Mouse (Mus musculus): ENCODE results near the gene Myh7b. TPM values are rescaled to one million over a fixed set of nuclear protein-coding genes. Genes with fewer than 3 reads are reported as not detected.

Gene Myh7b
- total and polyA plus RNA-seq, 2 experiments from 2014 or later, result 3.1 to 3.4 TPM

- no peaks in the 10 kb centered on the region for H3K9me3 ChIP-seq (ENCODE audit: low read length)
- DNase-seq (ENCODE audit: low spot score) (no peak), ATAC-seq (no peak)
- H3K4me3 ChIP-seq (ENCODE audit: low read length), result no peak overlapping the region
- H3K4me1 ChIP-seq (ENCODE audit: insufficient read depth, low read length), result no peaks in the 10 kb centered on the region
- 60% methylated on average over 10 of the region's 10 CpGs for WGBS
- H3K36me3 ChIP-seq (ENCODE audit: insufficient read depth, low read length), result no peaks in the 10 kb centered on the region
- no peak overlapping the region for H3K4me2 ChIP-seq (ENCODE audit: low read depth, low read length)
- TF ChIP-seq CTCF (IDR thresholded peaks at IDR 0.05; ENCODE audit: low read depth), result no peak
- no peak overlapping the region for H3K9ac ChIP-seq (replicated peaks; ENCODE audit: low read length)
- no peak overlapping the region for H3K27ac ChIP-seq
- no peaks in the 10 kb centered on the region for H3K27me3 ChIP-seq (ENCODE audit: insufficient read depth, low read length)
Measured at GRCm38 (mm10) chr2:155585486-155585885, 25.5 kb upstream of the Myh7b start.

- Histone ChIP-seq H3K36me3 (ENCODE audit: insufficient read depth, low read length) (no peaks in the 10 kb centered on the region), H3K4me3 (ENCODE audit: low read length) (no peak overlapping the region), H3K27me3 (ENCODE audit: insufficient read depth, low read length) (no peaks in the 10 kb centered on the region), H3K27ac (no peak overlapping the region), H3K4me2 (ENCODE audit: low read depth, low read length) (no peak overlapping the region), H3K9ac (replicated peaks; ENCODE audit: low read length) (no peak overlapping the region), H3K4me1 (ENCODE audit: insufficient read depth, low read length) (0 out of 2 replicates have a peak, but pooled peaks cover 3% of the 10 kb centered on the region), H3K9me3 (ENCODE audit: low read length) (no peaks in the 10 kb centered on the region)
- 82% methylated on average over 3 of the region's 3 CpGs for WGBS
- DNase-seq (ENCODE audit: low spot score) (no peak), ATAC-seq (no peak)
- no peak for TF ChIP-seq CTCF (IDR thresholded peaks at IDR 0.05; ENCODE audit: low read depth)
Measured at GRCm38 (mm10) chr2:155588136-155588535, 22.9 kb upstream of the Myh7b start.

GRCm38 (mm10) chr2:155589521-155589920 is 21.5 kb upstream of the Myh7b start:
- no peaks in the 10 kb centered on the region for H3K36me3 ChIP-seq (ENCODE audit: insufficient read depth, low read length)
- H3K4me3 ChIP-seq (ENCODE audit: low read length), result no peak overlapping the region
- no peaks in the 10 kb centered on the region for H3K9me3 ChIP-seq (ENCODE audit: low read length)
- H3K9ac ChIP-seq (replicated peaks; ENCODE audit: low read length), result no peak overlapping the region
- no peak for TF ChIP-seq CTCF (IDR thresholded peaks at IDR 0.05; ENCODE audit: low read depth)
- DNase-seq (ENCODE audit: low spot score) (no peak), ATAC-seq (no peak)
- H3K27me3 ChIP-seq (ENCODE audit: insufficient read depth, low read length), result no peaks in the 10 kb centered on the region
- H3K27ac ChIP-seq, result no peak overlapping the region
- H3K4me1 ChIP-seq (ENCODE audit: insufficient read depth, low read length), result 0 out of 2 replicates have a peak, but pooled peaks cover 3% of the 10 kb centered on the region
- 67% methylated on average over 6 of the region's 6 CpGs for WGBS
- H3K4me2 ChIP-seq (ENCODE audit: low read depth, low read length), result no peak overlapping the region

DNA sequence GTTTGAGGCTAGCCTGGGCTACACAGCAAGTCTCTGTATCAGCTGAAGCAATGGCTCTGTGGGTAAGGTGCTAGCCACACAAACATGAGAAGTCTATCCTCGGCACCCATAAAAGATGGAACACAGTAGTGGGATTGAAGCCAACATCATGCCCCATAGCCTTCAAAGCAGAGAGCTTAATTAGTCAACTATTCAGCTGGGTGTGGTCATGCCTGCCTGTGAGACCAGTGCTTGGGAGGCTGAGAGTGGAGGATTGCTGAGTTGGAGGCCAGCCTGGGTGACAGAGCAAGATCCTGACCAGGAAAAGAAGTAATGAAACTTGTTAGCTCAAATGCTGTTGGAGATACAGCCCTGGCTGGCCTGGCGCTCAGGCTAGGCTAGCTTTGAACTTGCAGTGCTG is 20.1 kb upstream of the Myh7b start:
- Histone ChIP-seq H3K4me3 (ENCODE audit: low read length) (no peak overlapping the region), H3K36me3 (ENCODE audit: insufficient read depth, low read length) (no peaks in the 10 kb centered on the region), H3K4me2 (ENCODE audit: low read depth, low read length) (no peak overlapping the region), H3K27me3 (ENCODE audit: insufficient read depth, low read length) (no peaks in the 10 kb centered on the region), H3K4me1 (ENCODE audit: insufficient read depth, low read length) (0 out of 2 replicates have a peak, but pooled peaks cover 3% of the 10 kb centered on the region), H3K9ac (replicated peaks; ENCODE audit: low read length) (no peak overlapping the region), H3K27ac (no peak overlapping the region), H3K9me3 (ENCODE audit: low read length) (no peaks in the 10 kb centered on the region)
- 92% methylated on average over 2 of the region's 2 CpGs for WGBS
- TF ChIP-seq CTCF (IDR thresholded peaks at IDR 0.05; ENCODE audit: low read depth), result no peak
- no peak for DNase-seq (ENCODE audit: low spot score)
- ATAC-seq, result no peak

DNA sequence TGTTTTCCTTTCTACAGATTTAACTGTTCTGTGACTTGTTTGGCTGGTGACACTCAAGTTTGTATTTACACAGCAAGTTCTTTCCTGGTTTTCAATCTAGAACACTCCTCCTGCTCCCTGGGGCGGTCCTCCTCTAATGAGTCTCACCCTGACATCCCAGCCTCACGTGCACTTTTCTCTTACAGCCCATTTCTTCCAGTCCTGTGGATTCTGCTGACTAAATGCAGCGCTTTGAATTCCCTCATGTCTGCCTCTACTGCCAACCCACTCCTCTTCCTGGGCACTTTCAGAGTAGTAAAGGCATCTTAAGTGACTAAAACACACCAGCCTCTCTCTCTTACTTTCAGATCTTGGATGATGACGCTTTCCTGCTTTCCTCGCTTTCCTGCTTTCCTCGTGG is 19.3 kb upstream of the Myh7b start:
- peak overlapping the region; percentile 69 for H3K4me2 ChIP-seq (ENCODE audit: low read depth, low read length)
- H3K9me3 ChIP-seq (ENCODE audit: low read length), result no peaks in the 10 kb centered on the region
- WGBS, result 2% methylated on average over 6 of the region's 6 CpGs
- no peak for TF ChIP-seq CTCF (IDR thresholded peaks at IDR 0.05; ENCODE audit: low read depth)
- peak overlapping the region; percentile 53 for H3K4me3 ChIP-seq (ENCODE audit: low read length)
- H3K27me3 ChIP-seq (ENCODE audit: insufficient read depth, low read length), result no peaks in the 10 kb centered on the region
- ATAC-seq (no peak), DNase-seq (ENCODE audit: low spot score) (peak; percentile 3)
- H3K9ac ChIP-seq (replicated peaks; ENCODE audit: low read length), result peak overlapping the region; percentile 54
- H3K27ac ChIP-seq, result peak overlapping the region; percentile 75; the same call in 1 of the 2 replicates
- H3K4me1 ChIP-seq (ENCODE audit: insufficient read depth, low read length), result 0 out of 2 replicates have a peak, but pooled peaks cover 3% of the 10 kb centered on the region
- H3K36me3 ChIP-seq (ENCODE audit: insufficient read depth, low read length), result no peaks in the 10 kb centered on the region

- no peak for TF ChIP-seq CTCF (IDR thresholded peaks at IDR 0.05; ENCODE audit: low read depth)
- Histone ChIP-seq H3K9me3 (ENCODE audit: low read length) (no peaks in the 10 kb centered on the region), H3K4me1 (ENCODE audit: insufficient read depth, low read length) (0 out of 2 replicates have a peak, but pooled peaks cover 3% of the 10 kb centered on the region), H3K4me3 (ENCODE audit: low read length) (peak within 1 kb of the TSS; percentile 53), H3K27ac (peak within 1 kb of the TSS; percentile 75), H3K4me2 (ENCODE audit: low read depth, low read length) (peak within 1 kb of the TSS; percentile 69), H3K9ac (replicated peaks; ENCODE audit: low read length) (peak within 1 kb of the TSS; percentile 54), H3K36me3 (ENCODE audit: insufficient read depth, low read length) (no peaks in the 10 kb centered on the region), H3K27me3 (ENCODE audit: insufficient read depth, low read length) (no peaks in the 10 kb centered on the region)
- under 1% methylated on average over 53 of the region's 53 CpGs for WGBS
- ATAC-seq (peak; percentile 94), DNase-seq (ENCODE audit: low spot score) (peak; percentile 98)
Measured at GRCm38 (mm10) chr2:155592137-155592853, 18.7 kb upstream of the Myh7b start, which contains the start of gene Gss. Gene Gss, minus strand, starts transcription at chr2:155592810.

DNA sequence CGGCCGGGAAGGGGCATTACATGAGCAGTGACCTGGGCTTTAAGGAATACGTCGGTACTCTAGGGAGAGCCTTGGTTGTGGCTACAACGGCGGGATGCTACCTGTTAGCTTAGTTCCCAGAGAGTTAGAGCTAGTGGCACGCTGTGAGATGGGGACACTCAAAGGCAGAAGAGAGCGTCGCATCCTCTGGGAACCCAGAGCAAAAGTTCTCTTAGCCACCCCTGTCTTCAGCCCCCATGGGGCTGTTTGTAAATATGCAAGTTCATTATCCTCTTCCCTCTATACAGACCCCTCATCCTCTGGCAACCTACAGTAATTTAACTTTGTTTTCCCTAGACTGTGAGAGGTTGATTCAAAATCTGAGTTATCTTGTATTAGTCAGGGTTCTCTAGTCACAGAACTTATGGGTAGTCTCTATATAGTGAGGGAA is 18.1 kb upstream of the Myh7b start:
- no peaks in the 10 kb centered on the region for H3K36me3 ChIP-seq (ENCODE audit: insufficient read depth, low read length)
- H3K4me3 ChIP-seq (ENCODE audit: low read length), result peak overlapping the region; percentile 53
- DNase-seq (ENCODE audit: low spot score) (no peak), ATAC-seq (no peak)
- H3K9me3 ChIP-seq (ENCODE audit: low read length), result no peaks in the 10 kb centered on the region
- WGBS, result 1% methylated on average over 9 of the region's 9 CpGs
- H3K27me3 ChIP-seq (ENCODE audit: insufficient read depth, low read length), result no peaks in the 10 kb centered on the region
- peak overlapping the region; percentile 65 for H3K27ac ChIP-seq
- peak overlapping the region; percentile 69 for H3K4me2 ChIP-seq (ENCODE audit: low read depth, low read length)
- peak; percentile 35 for TF ChIP-seq CTCF (IDR thresholded peaks at IDR 0.05; ENCODE audit: low read depth)
- 0 out of 2 replicates have a peak, but pooled peaks cover 3% of the 10 kb centered on the region for H3K4me1 ChIP-seq (ENCODE audit: insufficient read depth, low read length)
- peak overlapping the region; percentile 46 for H3K9ac ChIP-seq (replicated peaks; ENCODE audit: low read length)
